16 mouse cellular contexts compared by ENCODE assay signal in the genomic region with DNA sequence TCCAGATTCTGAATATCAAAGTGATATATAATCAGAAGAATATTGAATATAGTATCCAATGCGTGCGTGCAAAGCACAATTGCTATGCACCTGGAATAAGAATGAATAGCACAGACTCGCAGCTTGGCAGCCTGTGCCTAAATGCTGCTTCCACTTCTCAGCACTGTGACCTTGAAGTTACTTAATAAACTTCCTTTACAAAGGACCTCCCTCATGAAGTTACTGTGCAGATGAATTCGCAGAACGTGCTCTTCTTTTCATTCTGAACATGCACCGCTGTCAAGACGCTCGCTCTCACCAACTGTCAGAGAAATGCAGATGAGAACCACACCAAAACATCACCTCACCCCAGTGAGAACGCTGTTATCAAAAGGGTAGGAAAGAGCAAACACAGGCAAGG.
DNase-seq lines count a peak whose midpoint lies in the region; ATAC-seq lines count a peak whose summit lies in the region.
"Had no signal": no experiment of that assay in that cellular context is flagged by ENCODE, and none has a peak within 500 bp of the region (broad histone marks: within the 10 kb centered on the region; RNA-seq: fewer than 3 reads in every experiment).

No protein-coding gene starts in this region.

- ATAC-seq in heart, embryonic 12.5 days (ENCODE audit: insufficient number of reproducible peaks, low FRiP score), result no peak
- ATAC-seq in heart, embryonic 11.5 days (replicated peaks; ENCODE audit: insufficient number of reproducible peaks, low FRiP score, low TSS enrichment), result no peak
- no peak for ATAC-seq in kidney, embryonic 15.5 days (replicated peaks; ENCODE audit: low FRiP score)

- no peak overlapping the region for H3K9ac ChIP-seq in heart, embryonic 12.5 days
- no peak overlapping the region for H3K9ac ChIP-seq in heart, embryonic 11.5 days (ENCODE audit: low read depth, low read length)
- no peak overlapping the region for H3K9ac ChIP-seq in kidney, embryonic 15.5 days
- H3K9ac ChIP-seq: embryonic facial prominence, embryonic 12.5 days; neural tube, embryonic 15.5 days had no signal

- 56% methylated on average over 9 of the region's 9 CpGs for WGBS in heart, embryonic 12.5 days
- 68% methylated on average over 9 of the region's 9 CpGs for WGBS in heart, embryonic 11.5 days (ENCODE audit: insufficient replicate concordance)
- WGBS in kidney, embryonic 15.5 days, result 73% methylated on average over 9 of the region's 9 CpGs

- 0 out of 2 replicates have a peak overlapping the region, but pooled peaks have one; percentile 43 for H3K27ac ChIP-seq in heart, embryonic 12.5 days (ENCODE audit: poor library complexity, severe bottlenecking)
- H3K27ac ChIP-seq in heart, embryonic 11.5 days (ENCODE audit: low read depth, low read length), result no peak overlapping the region
- H3K27ac ChIP-seq in kidney, embryonic 15.5 days, result no peak overlapping the region
- H3K27ac ChIP-seq: embryonic facial prominence, embryonic 12.5 days; forebrain, embryonic 10.5 days; left cerebral cortex, adult 2 months; neural tube, embryonic 15.5 days had no signal

- H3K27me3 ChIP-seq in heart, embryonic 12.5 days (replicated peaks), result no peaks in the 10 kb centered on the region
- no peaks in the 10 kb centered on the region for H3K27me3 ChIP-seq in heart, embryonic 11.5 days (ENCODE audit: control insufficient read depth, insufficient read depth, low read length)
- no peaks in the 10 kb centered on the region for H3K27me3 ChIP-seq in kidney, embryonic 15.5 days
- H3K27me3 ChIP-seq: embryonic facial prominence, embryonic 12.5 days; neural tube, embryonic 15.5 days had no signal

- H3K4me2 ChIP-seq in heart, embryonic 12.5 days, result no peak overlapping the region
- no peak overlapping the region for H3K4me2 ChIP-seq in heart, embryonic 11.5 days
- no peak overlapping the region for H3K4me2 ChIP-seq in kidney, embryonic 15.5 days
- H3K4me2 ChIP-seq: embryonic facial prominence, embryonic 12.5 days; neural tube, embryonic 15.5 days had no signal

- H3K36me3 ChIP-seq in heart, embryonic 12.5 days, result no peaks in the 10 kb centered on the region
- H3K36me3 ChIP-seq in heart, embryonic 11.5 days (ENCODE audit: control insufficient read depth, insufficient read depth, low read length), result no peaks in the 10 kb centered on the region
- H3K36me3 ChIP-seq in kidney, embryonic 15.5 days, result no peaks in the 10 kb centered on the region
- H3K36me3 ChIP-seq: embryonic facial prominence, embryonic 12.5 days; forebrain, embryonic 10.5 days; neural tube, embryonic 15.5 days had no signal

- peak; percentile 11 to 25 for DNase-seq in kidney, postnatal 25 days
- peak; percentile 55 for DNase-seq in CD4-positive, CD25-positive, alpha-beta regulatory T cell, adult 2 months (ENCODE audit: low read depth, low spot score)
- DNase-seq in induced T-regulatory cell, adult 2 months (ENCODE audit: low read depth), result peak; percentile 47
- DNase-seq in embryo, embryonic 11 days, result no peak
- DNase-seq in urinary bladder, postnatal 14 days (ENCODE audit: low spot score), result no peak
- DNase-seq: cerebellum, postnatal 10 days; gastrocnemius, postnatal 10 days; liver; right cerebral cortex, adult 18-20 months had no signal

- no peak overlapping the region for H3K4me3 ChIP-seq in heart, embryonic 12.5 days
- H3K4me3 ChIP-seq in heart, embryonic 11.5 days (ENCODE audit: low read depth, low read length), result no peak overlapping the region
- no peak overlapping the region for H3K4me3 ChIP-seq in kidney, embryonic 15.5 days (replicated peaks)
- H3K4me3 ChIP-seq: embryonic facial prominence, embryonic 12.5 days; forebrain, embryonic 10.5 days; left cerebral cortex, adult 2 months; neural tube, embryonic 15.5 days had no signal

- H3K4me1 ChIP-seq in heart, embryonic 12.5 days (replicated peaks), result peaks cover 12% of the 10 kb centered on the region; the same call in 1 of the 2 replicates
- H3K4me1 ChIP-seq in heart, embryonic 11.5 days (ENCODE audit: control insufficient read depth, insufficient read depth, low read length), result 0 out of 2 replicates have a peak, but pooled peaks cover 7% of the 10 kb centered on the region
- H3K4me1 ChIP-seq in kidney, embryonic 15.5 days, result 0 out of 2 replicates have a peak, but pooled peaks cover 3% of the 10 kb centered on the region

- no peaks in the 10 kb centered on the region for H3K9me3 ChIP-seq in heart, embryonic 12.5 days (replicated peaks)
- H3K9me3 ChIP-seq in heart, embryonic 11.5 days (replicated peaks; ENCODE audit: control insufficient read depth, low read length), result no peaks in the 10 kb centered on the region
- no peaks in the 10 kb centered on the region for H3K9me3 ChIP-seq in kidney, embryonic 15.5 days (replicated peaks)
- H3K9me3 ChIP-seq: embryonic facial prominence, embryonic 12.5 days; forebrain, embryonic 10.5 days; neural tube, embryonic 15.5 days had no signal

Comparison
In these comparisons a context has a peak if more than half of its experiments do, and no peak if none do; other contexts are left out.
1. DNase-seq: peak in kidney, postnatal 25 days (2 of 2), CD4-positive, CD25-positive, alpha-beta regulatory T cell, adult 2 months (single experiment) and induced T-regulatory cell, adult 2 months (single experiment); none in embryo, embryonic 11 days (single experiment) and urinary bladder, postnatal 14 days (single experiment).